Mouse (Mus musculus) E14TG2a.4 (cell line): ENCODE measurements around the gene Eif3c.

Source experiments
- H3K27me3 ChIP-seq: 2 replicates; pipeline ENCODE4 v1.6.1; 2014; ENCODE audit warnings: low read length, control low read depth; ENCODE audit not compliant: insufficient read depth
- H3K36me3 ChIP-seq: 2 replicates; pipeline ENCODE4 v1.6.1; 2014; ENCODE audit warnings: low read length, control low read depth; ENCODE audit not compliant: insufficient read depth
- H3K4me1 ChIP-seq: replicated peaks from 2 replicates; pipeline ENCODE4 v1.6.1; 2014; ENCODE audit warnings: low read depth, low read length, control low read depth
- H3K4me3 ChIP-seq: replicated peaks from 2 replicates; pipeline ENCODE4 v1.5.1; 2014; ENCODE audit warnings: mild to moderate bottlenecking, low read length
- H3K9me3 ChIP-seq: 2 replicates; pipeline ENCODE4 v1.6.1; 2014; ENCODE audit warnings: low read length, control low read depth
- CTCF ChIP-seq: conservative IDR thresholded peaks from 2 replicates; pipeline ENCODE4 v1.5.1; 2014; ENCODE audit warnings: low read length
- NANOG ChIP-seq: IDR thresholded peaks from 2 replicates; pipeline ENCODE4 v1.6.1; 2014; ENCODE audit warnings: borderline replicate concordance, low read length, mixed read lengths
- POU5F1 ChIP-seq: IDR thresholded peaks from 2 replicates; pipeline ENCODE4 v1.6.1; 2014; ENCODE audit warnings: low read length, borderline replicate concordance

Gene Eif3c

GRCm38 (mm10) chr7:126595890-126596289 lies 29.7 kb upstream of the Eif3c start:
- Histone ChIP-seq H3K27me3 (peaks cover 53% of the 10 kb centered on the region), H3K9me3 (no peaks in the 10 kb centered on the region), H3K4me3 (no peak overlapping the region), H3K36me3 (no peaks in the 10 kb centered on the region), H3K4me1 (peaks cover 6% of the 10 kb centered on the region)
- TF ChIP-seq NANOG (no peak), POU5F1 (no peak), CTCF (no peak)

DNA sequence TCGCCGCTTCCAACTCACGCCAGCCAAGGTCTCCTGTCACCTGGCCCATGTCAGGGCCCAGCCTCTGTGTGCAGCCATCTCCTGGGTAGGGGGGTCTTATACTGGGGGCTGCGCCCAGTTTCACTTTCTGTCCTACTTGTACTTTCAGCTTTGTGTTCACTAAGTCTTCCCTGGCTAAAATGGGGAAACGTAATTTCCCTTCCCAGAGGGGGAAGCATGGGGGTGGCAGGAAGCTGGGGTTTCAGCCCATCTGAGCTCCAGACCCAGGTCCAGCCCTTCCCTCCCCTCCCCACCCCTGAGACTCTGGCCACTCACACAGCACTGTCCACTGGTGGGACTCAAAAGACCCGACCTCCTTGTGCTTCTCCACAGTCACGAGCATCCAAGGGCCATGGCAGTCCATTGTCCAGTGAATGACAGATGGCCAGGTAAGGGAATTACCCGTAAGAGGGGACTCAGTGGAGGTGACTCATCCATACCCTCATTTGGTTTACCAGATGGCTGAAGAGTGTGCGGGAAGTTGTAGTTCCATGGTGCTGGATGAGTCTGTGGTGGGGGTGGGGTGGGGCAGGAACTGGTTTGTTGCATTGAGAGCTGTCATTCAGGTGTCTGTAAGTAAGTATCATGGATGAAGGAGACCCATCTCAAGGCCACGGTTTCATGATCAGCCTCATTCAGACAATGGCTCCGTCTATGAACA lies 28.8 kb upstream of the Eif3c start, which contains the start of gene Il27:
Gene Il27, minus strand, starts transcription at position 80 of the 700 bp plus-strand sequence.
- no peak within 1 kb of the TSS for H3K4me3 ChIP-seq

DNA sequence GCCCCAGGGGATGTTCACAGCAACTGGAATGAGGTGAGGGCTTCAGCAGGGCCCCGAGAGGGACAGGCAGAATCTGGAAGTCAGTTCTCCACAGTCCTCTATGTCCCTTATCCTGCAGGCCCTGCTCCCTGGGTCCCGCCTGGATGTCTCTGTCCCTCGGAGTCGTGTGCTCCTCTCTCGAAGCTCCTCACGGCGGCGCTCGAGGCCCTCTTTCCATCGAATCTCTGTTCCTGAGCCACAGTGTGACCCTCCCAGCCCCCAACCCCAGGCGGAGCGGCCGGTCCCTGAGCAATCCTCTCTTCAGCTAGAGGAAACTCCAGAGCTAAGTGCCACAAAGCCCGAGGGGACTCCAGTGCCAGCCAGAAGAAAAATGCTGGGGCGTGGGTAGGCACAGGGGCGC lies 21.6 kb upstream of the Eif3c start:
- Histone ChIP-seq H3K9me3 (no peaks in the 10 kb centered on the region), H3K4me1 (peaks cover 50% of the 10 kb centered on the region), H3K27me3 (peaks cover 51% of the 10 kb centered on the region), H3K36me3 (no peaks in the 10 kb centered on the region), H3K4me3 (peak overlapping the region; percentile 51)
- TF ChIP-seq CTCF: peak; percentile 43
- TF ChIP-seq NANOG: no peak

More for the DNA sequence above, 28.8 kb upstream of the Eif3c start, which contains the start of gene Il27:
- H3K27me3 ChIP-seq: peaks cover 53% of the 10 kb centered on the region
- no peaks in the 10 kb centered on the region for H3K36me3 ChIP-seq
- peaks cover 4% of the 10 kb centered on the region; the same call in 1 of the 2 replicates for H3K4me1 ChIP-seq
- H3K9me3 ChIP-seq: no peaks in the 10 kb centered on the region
- TF ChIP-seq POU5F1 (no peak), NANOG (no peak), CTCF (no peak)

- Histone ChIP-seq H3K4me1 (peaks cover 56% of the 10 kb centered on the region), H3K9me3 (no peaks in the 10 kb centered on the region), H3K4me3 (no peak overlapping the region; the same call in 1 of the 2 replicates), H3K27me3 (peaks cover 43% of the 10 kb centered on the region), H3K36me3 (no peaks in the 10 kb centered on the region)
- TF ChIP-seq CTCF: no peak
- no peak for TF ChIP-seq POU5F1
- no peak for TF ChIP-seq NANOG
Measured at GRCm38 (mm10) chr7:126586839-126587238, 20.6 kb upstream of the Eif3c start.

DNA sequence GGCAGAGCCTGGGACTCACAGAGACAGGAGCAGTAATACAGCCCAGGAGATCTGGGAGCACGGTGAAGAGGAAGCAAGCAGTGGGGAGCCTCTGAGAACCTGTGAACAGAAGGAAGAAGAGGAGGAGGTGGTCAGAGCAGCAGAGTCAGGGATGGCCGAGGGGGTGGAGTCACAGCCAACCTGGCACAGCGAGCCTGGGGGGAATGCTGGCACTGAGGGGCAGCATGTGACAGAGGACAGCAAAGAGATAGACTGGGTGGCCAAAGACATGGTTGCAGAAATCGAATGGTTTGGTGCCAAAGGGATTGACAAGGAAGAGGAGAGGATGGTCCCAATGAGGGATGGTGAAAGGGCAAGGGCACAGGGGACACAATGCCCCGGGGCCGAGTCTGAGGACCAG lies 19.5 kb upstream of the Eif3c start, which contains the start of gene Cln3:
Gene Cln3, minus strand, starts transcription at position 101 of the 400 bp plus-strand sequence.
- H3K9me3 ChIP-seq: no peaks in the 10 kb centered on the region
- peaks cover 55% of the 10 kb centered on the region for H3K4me1 ChIP-seq
- H3K27me3 ChIP-seq: peaks cover 37% of the 10 kb centered on the region
- no peak for TF ChIP-seq POU5F1
- TF ChIP-seq NANOG: no peak
- TF ChIP-seq CTCF: no peak
- H3K4me3 ChIP-seq: peak within 1 kb of the TSS; percentile 78
- H3K36me3 ChIP-seq: peaks cover 10% of the 10 kb centered on the region

DNA sequence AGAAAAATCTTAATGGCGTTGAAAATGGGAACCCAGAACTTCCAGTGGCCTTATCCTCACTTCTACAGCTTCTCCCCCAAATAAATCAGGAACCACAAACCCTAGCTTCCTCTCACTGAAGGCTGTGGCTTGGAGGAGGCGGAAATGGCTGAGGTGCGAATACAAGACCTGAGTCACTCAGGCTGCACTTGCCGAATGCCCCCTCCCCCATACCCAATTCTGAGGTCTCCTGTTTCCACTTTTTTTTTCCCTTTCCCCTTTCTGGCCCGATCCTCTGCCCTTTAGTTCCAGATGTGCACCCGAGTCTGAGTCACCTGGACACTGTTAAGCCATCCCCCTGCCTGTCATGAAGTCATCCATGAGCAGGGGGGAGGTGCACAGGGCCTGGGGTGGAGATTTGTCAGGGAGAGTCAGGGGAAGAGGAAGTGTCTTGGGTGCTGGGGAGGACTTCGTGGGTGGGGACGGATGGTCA lies 18.3 kb upstream of the Eif3c start, which contains the start of gene Apobr:
Gene Apobr, plus strand, starts transcription at position 437 of the 472 bp plus-strand sequence.
- Histone ChIP-seq H3K4me3 (peak within 1 kb of the TSS; percentile 78), H3K4me1 (peaks cover 58% of the 10 kb centered on the region), H3K9me3 (no peaks in the 10 kb centered on the region), H3K36me3 (peaks cover 22% of the 10 kb centered on the region), H3K27me3 (peaks cover 37% of the 10 kb centered on the region)
- no peak for TF ChIP-seq POU5F1
- TF ChIP-seq CTCF: no peak
- TF ChIP-seq NANOG: no peak

DNA sequence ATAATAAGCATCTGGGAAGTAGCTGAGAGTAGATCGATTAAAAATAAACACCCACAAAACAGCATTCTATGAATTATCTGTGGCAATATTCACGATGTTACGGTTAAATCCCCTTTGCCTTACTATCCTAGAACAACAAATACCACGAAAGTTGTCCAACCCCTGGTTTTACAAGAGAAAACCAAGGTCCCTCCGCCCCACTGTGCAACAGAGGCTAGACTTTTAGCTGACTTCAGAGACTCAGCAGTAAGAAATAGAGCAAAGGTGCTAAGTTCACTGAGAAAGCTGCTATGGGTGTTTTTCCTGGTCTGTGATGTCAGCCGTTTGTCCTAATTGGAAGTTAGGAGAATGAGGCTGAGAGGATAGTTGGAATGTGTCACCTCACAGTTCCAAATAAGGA lies 17.6 kb upstream of the Eif3c start:
- TF ChIP-seq CTCF (no peak), POU5F1 (no peak), NANOG (no peak)
- peaks cover 32% of the 10 kb centered on the region for H3K27me3 ChIP-seq
- peaks cover 64% of the 10 kb centered on the region for H3K4me1 ChIP-seq
- H3K9me3 ChIP-seq: no peaks in the 10 kb centered on the region
- H3K4me3 ChIP-seq: peak overlapping the region; percentile 78
- peaks cover 30% of the 10 kb centered on the region for H3K36me3 ChIP-seq

- peak overlapping the region; percentile 78 for H3K4me3 ChIP-seq
- no peaks in the 10 kb centered on the region for H3K9me3 ChIP-seq
- H3K36me3 ChIP-seq: peaks cover 35% of the 10 kb centered on the region
- peaks cover 59% of the 10 kb centered on the region for H3K4me1 ChIP-seq
- TF ChIP-seq NANOG: no peak
- TF ChIP-seq POU5F1: no peak
- TF ChIP-seq CTCF: no peak
- H3K27me3 ChIP-seq: peaks cover 27% of the 10 kb centered on the region
Measured at GRCm38 (mm10) chr7:126583251-126583709, 17.1 kb upstream of the Eif3c start.
